Mouse (Mus musculus): ENCODE measurements around the gene Pim3. TPM values are rescaled to one million over a fixed set of nuclear protein-coding genes. Genes with fewer than 3 reads are reported as not detected.

Gene Pim3
- total and polyA plus RNA-seq, 3 experiments: 33.6 to 41.6 TPM; not detected in 1

GRCm38 (mm10) chr15:88819906-88820303 is 42.1 kb upstream of the Pim3 start:
- peaks cover 1 to 5% of the 10 kb centered on the region in 2 experiments; a peak in 2 of 4 replicates for H3K36me3 ChIP-seq (ENCODE audit: control insufficient read depth in 1 of 2, insufficient read depth in 2 of 2, low read length in 2 of 2)
- no peak overlapping the region; the same call in 1 of the 2 replicates for H3K27ac ChIP-seq (ENCODE audit: control insufficient read depth, low read depth, low read length)

GRCm38 (mm10) chr15:88821403-88821802 is 40.6 kb upstream of the Pim3 start:
- no peak for DNase-seq (ENCODE audit: low read depth, low spot score)
- H3K9ac ChIP-seq (ENCODE audit: control insufficient read depth, low read depth, low read length, poor library complexity, severe bottlenecking): no peak overlapping the region
- TF ChIP-seq MYB (IDR thresholded peaks at IDR 0.05; ENCODE audit: low read depth, low read length) (no peak), USF1 (IDR thresholded peaks at IDR 0.05; ENCODE audit: low read depth, low read length) (no peak), MEF2A (IDR thresholded peaks at IDR 0.05; ENCODE audit: extremely low read depth, insufficient replicate concordance, low read depth, low read length, poor library complexity, severe bottlenecking) (no peak), ETS1 (IDR thresholded peaks at IDR 0.05; ENCODE audit: low read depth, low read length) (no peak), TBP (IDR thresholded peaks at IDR 0.05; ENCODE audit: low read depth, low read length) (no peak), RCOR1 (IDR thresholded peaks at IDR 0.05; ENCODE audit: low read depth, low read length) (no peak), GATA1 (IDR thresholded peaks at IDR 0.05; ENCODE audit: low read depth, low read length) (no peak), CHD2 (IDR thresholded peaks at IDR 0.05; ENCODE audit: low read length) (no peak), E2F4 (IDR thresholded peaks at IDR 0.05; ENCODE audit: borderline replicate concordance, low read depth, low read length) (no peak), ZNF384 (IDR thresholded peaks at IDR 0.05; ENCODE audit: low read depth, low read length) (no peak), UBTF (IDR thresholded peaks at IDR 0.05; ENCODE audit: borderline replicate concordance, insufficient read depth, low read depth, low read length) (no peak)
- H3K27ac ChIP-seq (ENCODE audit: control insufficient read depth, low read depth, low read length): no peak overlapping the region
- no peaks in the 10 kb centered on the region for H3K27me3 ChIP-seq (ENCODE audit: control insufficient read depth in 1 of 2, insufficient read depth in 2 of 2, low read length in 2 of 2)
- H3K4me3 ChIP-seq (ENCODE audit: control insufficient read depth in 1 of 2, insufficient read depth in 1 of 2, low read depth in 2 of 2, low read length in 2 of 2): no peak overlapping the region
- peaks cover 1 to 5% of the 10 kb centered on the region in 2 experiments; a peak in 2 of 4 replicates for H3K36me3 ChIP-seq (ENCODE audit: control insufficient read depth in 1 of 2, insufficient read depth in 2 of 2, low read length in 2 of 2)
- H3K9me3 ChIP-seq (replicated peaks; ENCODE audit: insufficient read depth, low read length): no peaks in the 10 kb centered on the region
- peaks cover 13% of the 10 kb centered on the region for H3K79me2 ChIP-seq (ENCODE audit: control insufficient read depth, insufficient read depth, low read length, poor library complexity)
- H3K4me1 ChIP-seq (ENCODE audit: control insufficient read depth in 1 of 2, insufficient read depth in 2 of 2, low read length in 2 of 2): peaks cover 0 to 6% of the 10 kb centered on the region in 2 experiments; a peak in 2 of 4 replicates

More at GRCm38 (mm10) chr15:88819906-88820303, 42.1 kb upstream of the Pim3 start:
- H3K4me1 ChIP-seq (ENCODE audit: control insufficient read depth in 1 of 2, insufficient read depth in 2 of 2, low read length in 2 of 2): peaks cover 0 to 6% of the 10 kb centered on the region in 2 experiments; a peak in 2 of 4 replicates
- no peaks in the 10 kb centered on the region for H3K9me3 ChIP-seq (replicated peaks; ENCODE audit: insufficient read depth, low read length)
- TF ChIP-seq CHD2 (IDR thresholded peaks at IDR 0.05; ENCODE audit: low read length): no peak
- DNase-seq (ENCODE audit: low read depth, low spot score): peak; percentile 43
- H3K4me3 ChIP-seq (ENCODE audit: control insufficient read depth in 1 of 2, insufficient read depth in 1 of 2, low read depth in 2 of 2, low read length in 2 of 2): peak overlapping the region; percentile 78 to 86
- no peaks in the 10 kb centered on the region for H3K27me3 ChIP-seq (ENCODE audit: control insufficient read depth in 1 of 2, insufficient read depth in 2 of 2, low read length in 2 of 2)
- peak overlapping the region; percentile 89 for H3K9ac ChIP-seq (ENCODE audit: control insufficient read depth, low read depth, low read length, poor library complexity, severe bottlenecking)
- H3K79me2 ChIP-seq (ENCODE audit: control insufficient read depth, insufficient read depth, low read length, poor library complexity): peaks cover 13% of the 10 kb centered on the region

- H3K9ac ChIP-seq (ENCODE audit: control insufficient read depth, low read depth, low read length, poor library complexity, severe bottlenecking): no peak overlapping the region
- H3K9me3 ChIP-seq (replicated peaks; ENCODE audit: insufficient read depth, low read length): no peaks in the 10 kb centered on the region
- DNase-seq (ENCODE audit: low read depth, low spot score): no peak
- H3K27me3 ChIP-seq (ENCODE audit: control insufficient read depth in 1 of 2, insufficient read depth in 2 of 2, low read length in 2 of 2): no peaks in the 10 kb centered on the region
- H3K27ac ChIP-seq (ENCODE audit: control insufficient read depth, low read depth, low read length): no peak overlapping the region
- peaks cover 0 to 6% of the 10 kb centered on the region in 2 experiments; a peak in 2 of 4 replicates for H3K4me1 ChIP-seq (ENCODE audit: control insufficient read depth in 1 of 2, insufficient read depth in 2 of 2, low read length in 2 of 2)
- TF ChIP-seq TAL1 (IDR thresholded peaks at IDR 0.05; ENCODE audit: low read length) (no peak), POLR2AphosphoS5 (IDR thresholded peaks at IDR 0.05; ENCODE audit: borderline replicate concordance, low read depth, low read length) (no peak), NELFE (IDR thresholded peaks at IDR 0.05; ENCODE audit: low read depth, low read length) (no peak), EP300 (IDR thresholded peaks at IDR 0.05; ENCODE audit: low read depth in 1 of 2, low read length in 2 of 2) (no peak), MAFK (IDR thresholded peaks at IDR 0.05; ENCODE audit: borderline replicate concordance, low read depth, low read length) (no peak), TCF12 (IDR thresholded peaks at IDR 0.05; ENCODE audit: low read depth, low read length) (no peak)
- peaks cover 1 to 5% of the 10 kb centered on the region in 2 experiments; a peak in 2 of 4 replicates for H3K36me3 ChIP-seq (ENCODE audit: control insufficient read depth in 1 of 2, insufficient read depth in 2 of 2, low read length in 2 of 2)
- no peak overlapping the region for H3K4me3 ChIP-seq (ENCODE audit: control insufficient read depth in 1 of 2, insufficient read depth in 1 of 2, low read depth in 2 of 2, low read length in 2 of 2)
- H3K79me2 ChIP-seq (ENCODE audit: control insufficient read depth, insufficient read depth, low read length, poor library complexity): peaks cover 13% of the 10 kb centered on the region
These were observed 39.5 kb upstream of the Pim3 start for GRCm38 (mm10) chr15:88822513-88822912.

Measured in MEL (cell line).